Mouse (Mus musculus) spleen, adult 2 months (tissue): ENCODE data around the gene Tmem219. TPM values are rescaled to one million over a fixed set of nuclear protein-coding genes. Genes with fewer than 3 reads are reported as not detected.
A peak's percentile ranks its signal among the peaks of the same experiment; 100 is the strongest.

Experiments
- DNase-seq, 2 experiments: peaks; one replicate each; pipeline versions ENCODE4 v3.0.0 to v3.0.0-alpha.2; 2012 to 2021; ENCODE audit warnings: low spot score in 2 of 2, low read depth in 1 of 2
- H3K27ac ChIP-seq: fragments of 200-500 bp; 2 replicates; pipeline ENCODE4 v1.5.1; 2012; ENCODE audit warnings: low read length, inconsistent platforms; ENCODE audit not compliant: insufficient read depth
- H3K27me3 ChIP-seq: fragments of 200-500 bp; 2 replicates; pipeline ENCODE4 v1.6.1; 2012; ENCODE audit warnings: mild to moderate bottlenecking, moderate library complexity, low read length, inconsistent platforms; ENCODE audit not compliant: control insufficient read depth, insufficient read depth
- H3K36me3 ChIP-seq: fragments of 200-500 bp; 2 replicates; pipeline ENCODE4 v1.6.1; 2012; ENCODE audit warnings: mild to moderate bottlenecking, low read length, inconsistent platforms; ENCODE audit not compliant: control insufficient read depth, insufficient read depth
- H3K4me1 ChIP-seq: fragments of 200-500 bp; 2 replicates; pipeline ENCODE4 v1.6.1; 2011; ENCODE audit warnings: inconsistent platforms; ENCODE audit not compliant: control insufficient read depth, insufficient read depth, insufficient read length
- H3K4me3 ChIP-seq: fragments of 200-500 bp; 2 replicates; pipeline ENCODE4 v1.5.1; 2011; ENCODE audit warnings: mild to moderate bottlenecking, inconsistent platforms; ENCODE audit not compliant: insufficient read depth, insufficient read length; ENCODE audit errors: extremely low read depth
- CTCF ChIP-seq: fragments of 200-500 bp; IDR thresholded peaks from 2 replicates; pipeline ENCODE4 v1.5.1; 2011; ENCODE audit warnings: mild to moderate bottlenecking, inconsistent platforms; ENCODE audit not compliant: insufficient read depth, insufficient read length, insufficient replicate concordance; ENCODE audit errors: extremely low read depth
- POLR2A ChIP-seq: fragments of 200-500 bp; IDR thresholded peaks from 2 replicates; pipeline ENCODE4 v1.6.1; 2011; ENCODE audit warnings: low read depth, low read length, inconsistent platforms
- WGBS: fragments of 180-500 bp; shearing (Covaris S2); methylation state at CpG from one replicate; pipeline ENCODE4 v1.1.7; 2018; 5-methylcytosine and 5-hydroxymethylcytosine counted together
- polyA plus RNA-seq: library from polyadenylated mRNA; depleted of rRNA; stranded (reverse); fragments of >200 nt; gene quantifications from 2 replicates; pipeline ENCODE4 v1.2.3, GENCODE M21; 2012

The Tmem219 gene
- polyA plus RNA-seq, 1 experiment: 81.7 TPM

DNA sequence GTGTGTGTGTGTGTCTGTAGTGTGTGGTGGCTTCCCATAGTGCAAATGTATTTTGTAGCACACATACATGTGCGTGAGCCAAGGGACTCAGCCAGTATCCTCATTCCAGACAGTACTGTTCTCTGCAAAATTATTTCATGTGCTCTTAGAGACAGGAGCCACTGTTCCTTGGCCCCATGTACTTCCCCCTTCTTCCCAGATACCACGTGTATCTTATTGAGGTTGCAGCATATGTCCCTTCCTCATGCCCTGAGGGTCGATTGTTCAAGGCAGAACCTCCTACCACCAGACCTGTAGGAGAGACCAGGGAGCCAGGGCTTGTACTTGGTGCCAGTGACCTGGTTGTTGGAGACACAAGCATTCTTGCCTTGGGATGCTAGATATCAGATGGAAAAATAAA lies 32.4 kb upstream of the Tmem219 start:
- 33% methylated on average over 3 of the region's 3 CpGs for WGBS

DNA sequence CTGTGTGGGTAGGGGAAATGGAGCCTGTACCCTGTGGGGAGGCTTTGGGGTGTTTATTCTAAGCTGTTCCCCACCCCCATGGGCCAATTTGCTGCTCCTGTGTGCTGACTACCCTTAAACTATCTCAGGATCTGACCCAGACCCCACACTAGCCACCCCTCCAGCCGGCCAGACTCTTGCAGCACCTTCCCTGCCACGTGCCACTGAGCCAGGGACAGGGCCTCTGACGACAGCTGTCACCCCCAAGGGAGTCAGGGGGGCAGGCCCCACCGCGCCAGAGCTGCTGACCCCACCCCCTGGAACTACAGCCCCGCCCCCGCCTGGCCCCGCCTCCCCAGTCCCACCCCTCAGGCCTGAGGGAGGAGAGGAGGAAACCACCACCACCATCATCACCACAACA lies 29.9 kb upstream of the Tmem219 start:
- no peak for TF ChIP-seq POLR2A
- TF ChIP-seq CTCF: no peak
- WGBS: 3% methylated on average over 8 of the region's 8 CpGs

More for the DNA sequence above, 32.4 kb upstream of the Tmem219 start:
- Histone ChIP-seq H3K27ac (no peak overlapping the region), H3K36me3 (no peaks in the 10 kb centered on the region), H3K4me3 (no peak overlapping the region), H3K4me1 (no peaks in the 10 kb centered on the region), H3K27me3 (peaks cover 7% of the 10 kb centered on the region; the same call in 1 of the 2 replicates)
- TF ChIP-seq CTCF (no peak), POLR2A (no peak)
- no peak for DNase-seq

DNA sequence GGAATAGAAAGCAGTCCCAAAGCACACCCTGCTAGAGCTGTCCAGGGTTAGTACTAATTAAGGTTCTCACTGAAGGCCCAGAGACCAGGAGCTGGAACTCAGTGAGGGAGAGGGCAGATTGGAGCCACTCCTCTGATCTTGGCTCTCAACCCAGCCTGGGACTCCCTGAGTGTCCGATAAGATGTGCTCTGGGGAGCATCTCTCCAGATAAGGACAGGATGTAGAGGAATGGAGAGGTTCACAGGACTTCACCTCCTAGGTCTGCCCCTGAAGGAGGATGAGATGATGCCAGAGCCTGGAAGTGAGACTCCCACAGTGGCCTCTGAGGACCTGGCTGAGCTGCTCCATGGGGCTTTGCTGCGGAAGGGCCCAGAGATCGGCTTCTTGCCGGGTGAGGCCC lies 29.0 kb upstream of the Tmem219 start:
- TF ChIP-seq POLR2A: no peak
- TF ChIP-seq CTCF: no peak
- H3K27me3 ChIP-seq: peaks cover 7% of the 10 kb centered on the region; the same call in 1 of the 2 replicates
- no peak overlapping the region for H3K4me3 ChIP-seq
- WGBS: 33% methylated on average over 4 of the region's 4 CpGs
- H3K27ac ChIP-seq: no peak overlapping the region
- no peaks in the 10 kb centered on the region for H3K36me3 ChIP-seq
- no peak for DNase-seq
- peaks cover 7% of the 10 kb centered on the region; the same call in 1 of the 2 replicates for H3K4me1 ChIP-seq

More for the DNA sequence above, 29.9 kb upstream of the Tmem219 start:
- DNase-seq: no peak
- Histone ChIP-seq H3K4me3 (no peak overlapping the region), H3K27me3 (peaks cover 7% of the 10 kb centered on the region; the same call in 1 of the 2 replicates), H3K4me1 (peaks cover 7% of the 10 kb centered on the region; the same call in 1 of the 2 replicates), H3K27ac (no peak overlapping the region), H3K36me3 (no peaks in the 10 kb centered on the region)

- peaks cover 7% of the 10 kb centered on the region; the same call in 1 of the 2 replicates for H3K4me1 ChIP-seq
- DNase-seq: no peak
- H3K36me3 ChIP-seq: peaks cover 1% of the 10 kb centered on the region; the same call in 1 of the 2 replicates
- peaks cover 7% of the 10 kb centered on the region; the same call in 1 of the 2 replicates for H3K27me3 ChIP-seq
- TF ChIP-seq POLR2A (no peak), CTCF (no peak)
- no peak overlapping the region for H3K27ac ChIP-seq
- no peak overlapping the region for H3K4me3 ChIP-seq
- 16% methylated on average over 26 of the region's 26 CpGs for WGBS
These were observed 28.2 kb upstream of the Tmem219 start for GRCm38 (mm10) chr7:126950647-126951615.

DNA sequence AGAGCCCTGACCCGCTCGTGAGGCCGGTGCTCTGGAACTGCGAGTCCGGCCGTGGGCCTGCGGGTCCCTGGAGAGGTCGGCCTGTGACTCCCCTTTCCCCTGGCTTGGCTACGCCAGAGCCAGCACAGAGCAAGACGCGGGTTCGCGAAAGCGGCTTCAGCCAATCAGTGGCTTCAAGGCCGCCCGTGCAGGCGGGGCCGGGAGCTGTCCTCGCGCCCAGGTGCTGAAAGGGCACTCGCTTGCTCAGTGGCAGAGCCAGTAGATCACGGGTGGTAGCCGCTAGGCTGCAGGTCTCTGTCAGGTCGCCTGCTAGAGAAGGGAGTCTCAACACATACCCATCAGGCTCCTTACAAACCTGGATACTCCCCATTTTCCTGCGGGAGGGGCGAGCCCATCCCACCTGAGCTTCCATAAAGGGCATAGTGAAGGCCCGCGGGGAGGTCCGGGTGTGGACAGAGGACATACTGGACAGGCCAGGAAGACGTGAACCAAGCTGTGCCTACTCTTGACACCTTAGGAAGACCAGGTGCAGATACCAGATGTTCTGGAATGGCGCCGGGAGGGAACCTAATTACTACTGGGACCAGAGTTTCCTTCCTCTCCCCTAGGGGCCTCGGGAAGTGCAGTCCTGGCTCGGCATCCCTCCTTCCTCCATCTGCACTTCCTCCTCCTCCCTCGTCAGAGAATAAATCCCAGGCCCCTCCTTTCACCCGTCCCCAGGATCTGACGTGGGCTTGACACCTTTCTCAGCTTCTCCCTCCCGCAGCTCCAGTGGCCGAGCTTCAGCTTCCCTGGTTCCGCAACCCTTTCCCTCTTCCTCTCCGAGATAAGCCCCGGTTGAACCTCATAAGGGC lies 27.3 kb upstream of the Tmem219 start, which contains the start of gene Sez6l2:
Sez6l2 (plus strand) TSS at position 771 of the 854 bp plus-strand sequence.
- Histone ChIP-seq H3K27ac (no peak within 1 kb of the TSS), H3K4me1 (peaks cover 7% of the 10 kb centered on the region; the same call in 1 of the 2 replicates), H3K4me3 (peak within 1 kb of the TSS; percentile 44; the same call in 1 of the 2 replicates), H3K27me3 (peaks cover 7% of the 10 kb centered on the region; the same call in 1 of the 2 replicates), H3K36me3 (peaks cover 4% of the 10 kb centered on the region)
- 3% methylated on average over 42 of the region's 42 CpGs for WGBS
- no peak for TF ChIP-seq POLR2A
- TF ChIP-seq CTCF: no peak
- DNase-seq: peak; percentile 45 to 79

DNA sequence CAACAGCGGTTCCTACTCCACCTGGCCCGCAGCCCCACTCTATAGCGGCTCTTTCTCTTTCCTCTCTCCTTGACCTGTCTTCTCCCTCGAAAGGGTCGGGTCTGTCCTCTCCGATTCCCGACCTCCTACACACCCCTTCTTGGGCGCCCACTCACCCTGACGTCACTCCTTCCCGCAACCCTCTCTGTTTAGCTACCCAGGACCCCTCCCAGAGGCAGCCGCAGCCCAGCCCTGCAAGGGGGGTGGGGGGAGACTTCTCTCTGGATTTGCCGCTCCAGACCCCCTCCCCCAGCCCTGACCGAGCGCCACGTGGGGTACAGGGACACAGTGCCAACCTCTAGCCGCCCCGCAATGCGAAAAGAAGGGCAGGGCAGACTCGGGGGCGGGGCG lies 26.7 kb upstream of the Tmem219 start, which contains the start of gene Asphd1:
Asphd1 (minus strand) TSS at position 180 of the 390 bp plus-strand sequence.
- Histone ChIP-seq H3K36me3 (peaks cover 8% of the 10 kb centered on the region), H3K4me3 (peak within 1 kb of the TSS; percentile 44; the same call in 1 of the 2 replicates), H3K4me1 (peaks cover 7% of the 10 kb centered on the region; the same call in 1 of the 2 replicates), H3K27ac (no peak within 1 kb of the TSS), H3K27me3 (peaks cover 7% of the 10 kb centered on the region; the same call in 1 of the 2 replicates)
- DNase-seq: no peak
- TF ChIP-seq POLR2A (no peak), CTCF (no peak)
- 5% methylated on average over 21 of the region's 21 CpGs for WGBS
